Mouse (Mus musculus) intestine, postnatal 0 days (tissue): ENCODE measurements at regions not wholly inside any gene's neighbourhood (a gene's known extent, or its start where the extent isn't known, plus 50 kb on each side); places are given as distances from the start of the nearest gene placed in this dataset.
A peak's percentile ranks its signal among the peaks of the same experiment; 100 is the strongest.

ENCODE experiments used
- ATAC-seq: fragments of 200-750 bp; cut with Nextera tagmentation; 2 replicates; pipeline ENCODE4 v1.8.0; 2017; ENCODE audit warnings: mild to moderate bottlenecking, moderate TSS enrichment, moderate library complexity
- H3K27ac ChIP-seq: fragments of 300-500 bp; sonication (generic); 2 replicates; pipeline ENCODE4 v1.5.1; 2014; ENCODE audit warnings: mild to moderate bottlenecking, low read depth, low read length, moderate library complexity
- H3K27me3 ChIP-seq: fragments of 300-500 bp; sonication (generic); replicated peaks from 2 replicates; pipeline ENCODE4 v1.6.1; 2014; ENCODE audit warnings: low read length, mixed read lengths; ENCODE audit not compliant: control insufficient read depth, insufficient read depth
- H3K36me3 ChIP-seq: fragments of 300-500 bp; sonication (generic); 2 replicates; pipeline ENCODE4 v1.6.1; 2014; ENCODE audit warnings: mild to moderate bottlenecking, moderate library complexity; ENCODE audit not compliant: control insufficient read depth, insufficient read depth
- H3K4me1 ChIP-seq: fragments of 300-500 bp; sonication (generic); replicated peaks from 2 replicates; pipeline ENCODE4 v1.6.1; 2014; ENCODE audit warnings: antibody characterized with exemption, low read length, mixed read lengths; ENCODE audit not compliant: control insufficient read depth, insufficient read depth
- H3K4me2 ChIP-seq: fragments of 300-500 bp; sonication (generic); replicated peaks from 2 replicates; pipeline ENCODE4 v1.6.1; 2014; ENCODE audit warnings: low read depth, mild to moderate bottlenecking, moderate library complexity
- H3K4me3 ChIP-seq: fragments of 300-500 bp; sonication (generic); 2 replicates; pipeline ENCODE4 v1.5.1; 2014; ENCODE audit warnings: low read depth, low read length
- H3K9ac ChIP-seq: fragments of 300-500 bp; sonication (generic); 2 replicates; pipeline ENCODE4 v1.6.1; 2014; ENCODE audit warnings: mild to moderate bottlenecking, low read depth, low read length
- H3K9me3 ChIP-seq: fragments of 300-500 bp; sonication (generic); 2 replicates; pipeline ENCODE4 v1.6.1; 2016; ENCODE audit warnings: mixed run types; ENCODE audit not compliant: control insufficient read depth
- CTCF ChIP-seq: sonication (generic); IDR thresholded peaks from 2 replicates; pipeline ENCODE4 v1.5.1; 2016; ENCODE audit warnings: low read depth, mild to moderate bottlenecking, control low read depth, antibody characterized with exemption, moderate library complexity
- WGBS: fragments of 180-500 bp; shearing (Covaris S2); extraction: QIAGEN DNeasy Blood & Tissue Kit; methylation state at CpG from one replicate; pipeline ENCODE4 v1.1.7; 2014; 5-methylcytosine and 5-hydroxymethylcytosine counted together

DNA sequence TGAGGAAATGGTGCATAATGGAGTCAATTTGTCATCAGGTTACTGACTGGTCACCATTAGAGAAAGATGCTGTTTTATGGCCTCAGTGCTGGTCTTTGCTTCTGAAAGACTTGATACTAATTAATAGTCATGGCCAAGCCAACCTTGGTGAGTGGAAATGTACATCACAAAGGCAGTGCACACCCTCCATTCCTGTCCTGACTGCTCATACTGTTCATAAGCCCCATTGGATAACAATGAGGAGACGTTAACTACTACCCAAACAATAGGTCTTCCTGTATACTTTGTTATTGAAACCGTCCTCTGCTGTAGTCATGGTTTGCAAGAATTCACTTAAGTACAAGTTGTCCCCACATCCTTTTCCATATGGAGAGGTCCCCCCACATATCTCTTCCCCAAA, 605.8 kb upstream of the Slc35b3 start:
- no peaks in the 10 kb centered on the region for H3K4me1 ChIP-seq
- no peaks in the 10 kb centered on the region for H3K36me3 ChIP-seq
- H3K4me3 ChIP-seq = no peak overlapping the region
- WGBS = 87% methylated on average over 2 of the region's 2 CpGs
- no peaks in the 10 kb centered on the region for H3K27me3 ChIP-seq
- no peak overlapping the region for H3K9ac ChIP-seq
- no peak overlapping the region for H3K27ac ChIP-seq
- no peak overlapping the region for H3K4me2 ChIP-seq
- no peak for ATAC-seq
- no peak for TF ChIP-seq CTCF
- no peaks in the 10 kb centered on the region for H3K9me3 ChIP-seq

DNA sequence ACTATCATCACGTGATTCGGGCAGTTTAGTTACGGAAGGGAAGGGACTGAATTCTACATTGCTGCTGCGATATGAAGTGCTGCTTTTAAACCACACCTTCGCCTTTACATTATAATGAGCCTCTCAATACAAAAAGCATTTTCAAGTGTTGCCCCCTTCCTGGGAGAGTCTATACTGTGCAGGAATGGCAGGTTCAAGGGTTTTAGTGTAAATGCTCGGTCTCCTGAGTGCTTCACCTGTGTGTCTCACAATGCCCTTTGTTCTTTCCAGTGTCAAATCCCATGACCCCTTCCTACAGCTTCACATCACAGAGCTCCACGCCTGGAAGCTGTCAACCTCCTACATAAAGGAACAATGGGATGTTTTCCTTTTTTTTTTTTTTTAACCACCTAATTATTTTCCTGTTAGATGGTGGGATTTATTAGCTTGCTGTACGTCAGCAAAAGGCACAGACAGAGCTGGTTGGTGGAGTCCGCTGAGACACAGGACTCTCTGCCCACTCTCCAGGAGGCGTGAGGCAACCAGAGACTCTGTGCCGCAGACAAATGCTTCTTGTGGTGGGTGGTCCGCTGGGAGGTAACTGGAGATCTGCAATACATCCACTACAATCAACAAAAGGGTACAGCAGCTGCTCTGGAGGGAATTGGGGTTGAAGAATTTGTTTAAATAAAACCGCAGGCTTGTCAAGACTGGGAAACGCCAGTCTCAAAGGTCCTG, 577.2 kb upstream of the Slc35b3 start:
- no peak overlapping the region for H3K4me3 ChIP-seq
- H3K27ac ChIP-seq = no peak overlapping the region
- no peaks in the 10 kb centered on the region for H3K4me1 ChIP-seq
- TF ChIP-seq CTCF = no peak
- WGBS = 53% methylated on average over 14 of the region's 14 CpGs
- H3K36me3 ChIP-seq = no peaks in the 10 kb centered on the region
- no peaks in the 10 kb centered on the region for H3K27me3 ChIP-seq
- no peak overlapping the region for H3K4me2 ChIP-seq
- no peaks in the 10 kb centered on the region for H3K9me3 ChIP-seq
- no peak for ATAC-seq
- H3K9ac ChIP-seq = no peak overlapping the region

DNA sequence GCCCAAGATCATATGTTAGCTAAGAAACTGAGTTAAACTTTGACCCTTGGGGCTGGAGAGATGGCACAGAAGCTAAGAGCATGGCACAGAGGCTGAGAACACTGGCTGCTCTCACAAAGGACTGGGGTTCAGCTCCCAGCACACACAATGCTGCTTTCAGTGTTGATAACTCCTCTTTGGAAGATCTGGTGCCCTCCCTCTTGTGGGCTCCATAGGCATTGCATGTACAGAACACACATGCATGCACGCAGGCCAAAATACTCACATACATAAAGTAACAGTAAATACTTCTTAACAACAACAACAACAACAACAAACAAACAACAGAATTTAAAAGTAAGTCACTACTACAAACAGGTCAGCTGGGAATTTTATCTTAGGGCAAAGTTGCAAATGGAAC, 565.8 kb upstream of the Slc35b3 start:
- ATAC-seq = no peak
- no peak overlapping the region for H3K9ac ChIP-seq
- TF ChIP-seq CTCF = peak; percentile 49
- H3K4me1 ChIP-seq = no peaks in the 10 kb centered on the region
- 87% methylated on average over 1 of the region's 1 CpGs for WGBS
- no peaks in the 10 kb centered on the region for H3K36me3 ChIP-seq
- no peak overlapping the region for H3K27ac ChIP-seq
- no peak overlapping the region for H3K4me3 ChIP-seq
- no peak overlapping the region for H3K4me2 ChIP-seq
- H3K9me3 ChIP-seq = no peaks in the 10 kb centered on the region
- no peaks in the 10 kb centered on the region for H3K27me3 ChIP-seq

DNA sequence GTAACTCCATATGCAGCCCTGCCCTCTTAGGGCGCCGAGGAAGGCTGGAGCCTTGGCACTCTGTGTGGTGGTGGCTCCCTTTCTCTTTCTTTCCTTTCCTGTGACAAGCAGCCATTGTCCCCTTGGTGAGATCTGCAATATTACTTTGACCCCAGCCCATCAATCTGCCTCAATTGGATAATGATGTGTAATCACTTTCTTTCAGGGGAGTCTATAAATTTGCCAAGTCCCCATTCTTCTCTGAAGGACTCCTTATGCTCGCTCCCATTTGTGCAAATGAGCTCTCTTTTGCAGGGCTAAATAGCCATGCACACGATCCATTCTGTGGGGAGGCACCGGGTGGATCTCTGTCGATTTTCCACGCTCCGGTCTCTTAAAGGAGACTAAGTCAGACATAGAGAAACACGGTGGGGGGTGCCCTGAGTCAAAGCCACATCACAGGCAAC, 563.2 kb upstream of the Slc35b3 start:
- H3K36me3 ChIP-seq = no peaks in the 10 kb centered on the region
- WGBS = 79% methylated on average over 9 of the region's 9 CpGs
- H3K9ac ChIP-seq = no peak overlapping the region
- no peak overlapping the region for H3K4me2 ChIP-seq
- H3K27ac ChIP-seq = no peak overlapping the region
- no peak for TF ChIP-seq CTCF
- no peaks in the 10 kb centered on the region for H3K9me3 ChIP-seq
- no peaks in the 10 kb centered on the region for H3K27me3 ChIP-seq
- no peak for ATAC-seq
- no peaks in the 10 kb centered on the region for H3K4me1 ChIP-seq
- H3K4me3 ChIP-seq = no peak overlapping the region

DNA sequence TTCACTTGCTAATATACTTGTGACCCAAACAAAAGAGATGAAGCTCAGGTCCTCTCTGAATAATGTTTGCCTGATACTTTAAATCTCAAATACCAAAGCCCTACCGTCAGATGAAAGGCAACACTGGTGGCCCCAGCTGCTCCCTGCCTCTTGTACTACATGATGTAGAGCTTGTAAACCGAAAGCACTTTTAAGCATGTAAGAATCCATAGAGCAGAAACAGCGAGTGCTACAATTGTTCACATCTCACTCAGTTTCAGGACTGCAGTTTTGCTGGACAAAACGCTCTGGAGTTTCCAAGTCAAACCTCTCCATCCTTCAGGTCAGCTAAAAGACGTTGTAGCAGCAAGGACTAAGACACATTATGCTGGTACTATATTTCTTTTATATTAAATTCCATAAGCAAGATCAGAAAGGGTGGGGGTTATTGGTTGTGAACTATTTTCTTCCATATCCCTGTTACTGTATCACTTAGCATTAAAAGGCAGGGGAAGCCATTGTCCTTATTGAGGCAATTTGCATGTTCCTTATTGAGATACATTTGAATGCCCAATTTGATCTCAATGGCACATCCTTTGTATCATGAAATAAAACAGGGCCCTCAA, 562.7 kb upstream of the Slc35b3 start:
- TF ChIP-seq CTCF = no peak
- no peak for ATAC-seq
- H3K4me3 ChIP-seq = no peak overlapping the region
- no peaks in the 10 kb centered on the region for H3K4me1 ChIP-seq
- no peak overlapping the region for H3K9ac ChIP-seq
- H3K27me3 ChIP-seq = no peaks in the 10 kb centered on the region
- no peaks in the 10 kb centered on the region for H3K36me3 ChIP-seq
- no peak overlapping the region for H3K27ac ChIP-seq
- H3K4me2 ChIP-seq = no peak overlapping the region
- no peaks in the 10 kb centered on the region for H3K9me3 ChIP-seq
- 67% methylated on average over 5 of the region's 5 CpGs for WGBS

DNA sequence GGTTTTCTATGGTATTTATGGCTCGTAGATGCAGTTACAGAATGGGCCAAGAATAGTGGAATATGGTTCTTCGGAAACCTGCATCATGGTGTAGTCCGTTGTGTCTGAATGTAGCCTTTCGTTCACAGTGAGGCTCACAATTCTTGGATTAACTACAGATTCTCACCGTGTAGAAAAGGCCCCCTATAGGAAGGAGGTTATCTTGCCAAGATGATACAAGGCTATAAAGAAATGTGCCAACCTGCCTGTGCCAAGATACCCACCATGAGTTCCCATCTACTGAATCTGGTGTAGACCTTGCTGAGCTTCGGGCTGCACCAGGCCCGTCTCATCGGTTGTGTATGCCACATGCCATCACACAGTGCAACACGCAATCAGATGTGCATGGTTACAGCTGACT, 560.2 kb upstream of the Slc35b3 start:
- Histone ChIP-seq H3K4me1 (no peaks in the 10 kb centered on the region), H3K27me3 (no peaks in the 10 kb centered on the region), H3K9ac (no peak overlapping the region), H3K4me3 (no peak overlapping the region), H3K36me3 (no peaks in the 10 kb centered on the region), H3K9me3 (no peaks in the 10 kb centered on the region), H3K4me2 (no peak overlapping the region), H3K27ac (no peak overlapping the region)
- no peak for ATAC-seq
- WGBS = 96% methylated on average over 9 of the region's 9 CpGs
- no peak for TF ChIP-seq CTCF
